Mouse (Mus musculus) heart, postnatal 0 days (tissue): ENCODE data around the gene Ccdc155. TPM values are rescaled to one million over a fixed set of nuclear protein-coding genes. Genes with fewer than 3 reads are reported as not detected.

Experiments used
- ATAC-seq: fragments of 200-750 bp; cut with Nextera tagmentation; 2 replicates; pipeline ENCODE4 v1.8.0; 2017; ENCODE audit warnings: low read depth, moderate number of reproducible peaks, moderate library complexity; ENCODE audit not compliant: insufficient read depth
- DNase-seq: peaks from one replicate; pipeline ENCODE4 v3.0.0-alpha.2; 2016; ENCODE audit warnings: low spot score
- H3K27ac ChIP-seq: fragments of 300-500 bp; sonication (generic); 2 replicates; pipeline ENCODE4 v1.5.1; 2014; ENCODE audit warnings: low read depth, mild to moderate bottlenecking
- H3K27me3 ChIP-seq: fragments of 300-500 bp; sonication (generic); 2 replicates; pipeline ENCODE4 v1.6.1; 2014; ENCODE audit warnings: low read length, mixed read lengths; ENCODE audit not compliant: control insufficient read depth, insufficient read depth
- H3K36me3 ChIP-seq: fragments of 300-500 bp; sonication (generic); replicated peaks from 2 replicates; pipeline ENCODE4 v1.6.1; 2014; ENCODE audit warnings: low read length, mixed read lengths; ENCODE audit not compliant: control insufficient read depth, insufficient read depth
- H3K4me1 ChIP-seq: fragments of 300-500 bp; sonication (generic); 2 replicates; pipeline ENCODE4 v1.6.1; 2014; ENCODE audit warnings: antibody characterized with exemption; ENCODE audit not compliant: control insufficient read depth, insufficient read depth
- H3K4me2 ChIP-seq: fragments of 300-500 bp; sonication (generic); 2 replicates; pipeline ENCODE4 v1.6.1; 2014; ENCODE audit warnings: low read depth, mild to moderate bottlenecking, low read length, moderate library complexity
- H3K4me3 ChIP-seq: fragments of 300-500 bp; sonication (generic); 2 replicates; pipeline ENCODE4 v1.5.1; 2014; ENCODE audit warnings: low read depth, low read length
- H3K9ac ChIP-seq: fragments of 300-500 bp; sonication (generic); replicated peaks from 2 replicates; pipeline ENCODE4 v1.6.1; 2014; ENCODE audit warnings: low read depth, low read length, mixed read lengths
- H3K9me3 ChIP-seq: fragments of 300-500 bp; sonication (generic); replicated peaks from 2 replicates; pipeline ENCODE4 v1.6.1; 2016; ENCODE audit warnings: low read length; ENCODE audit not compliant: control insufficient read depth
- CTCF ChIP-seq: IDR thresholded peaks from 2 replicates; pipeline ENCODE4 v1.5.1; 2016; ENCODE audit warnings: antibody characterized with exemption, control low read depth, low read depth
- EP300 ChIP-seq: IDR thresholded peaks from 2 replicates; pipeline ENCODE4 v1.6.1; 2016; ENCODE audit warnings: antibody characterized with exemption, low read depth
- WGBS: fragments of 180-500 bp; shearing (Covaris S2); extraction: QIAGEN DNeasy Blood & Tissue Kit; methylation state at CpG from one replicate; pipeline ENCODE4 v1.1.7; 2014; 5-methylcytosine and 5-hydroxymethylcytosine counted together
- polyA plus RNA-seq: library from polyadenylated mRNA; unstranded; fragments of >200 nt; fragmentation: Nextera tagmentation; extraction: Ambion mirVana; gene quantifications from 2 replicates; pipeline ENCODE4 v1.2.1, GENCODE M21; 2015
- total RNA-seq: library from RNA; depleted of rRNA; stranded (reverse); fragments of >200 nt; gene quantifications from 2 replicates; pipeline ENCODE4 v1.2.3, GENCODE M21; 2014; ENCODE audit warnings: low replicate concordance

The Ccdc155 gene
- total and polyA plus RNA-seq, 2 experiments from 2014 or later = 0.14 TPM; not detected in 1

DNA sequence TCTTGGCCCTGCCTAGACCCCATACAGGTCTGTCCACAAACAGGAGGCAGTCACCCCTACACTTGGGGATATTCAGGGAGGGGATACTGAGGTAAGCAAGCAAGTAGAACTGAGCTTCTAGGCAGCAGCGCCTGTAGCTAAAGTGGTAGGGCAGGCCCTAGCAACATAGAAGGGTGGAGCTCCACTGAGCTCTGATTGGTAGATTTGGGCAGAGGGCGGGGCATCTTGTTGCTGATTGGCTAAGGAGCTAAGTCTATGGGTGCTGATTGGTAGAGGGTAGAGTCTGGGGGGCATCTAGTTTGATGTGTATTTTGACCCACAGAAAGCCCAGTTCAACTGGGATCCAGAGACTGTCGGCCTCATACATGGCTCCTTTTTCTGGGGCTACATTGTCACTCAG is 35.2 kb downstream of the Ccdc155 start:
- H3K4me2 ChIP-seq = no peak overlapping the region
- H3K4me3 ChIP-seq = peak overlapping the region; percentile 8
- WGBS = 83% methylated on average over 3 of the region's 3 CpGs

DNA sequence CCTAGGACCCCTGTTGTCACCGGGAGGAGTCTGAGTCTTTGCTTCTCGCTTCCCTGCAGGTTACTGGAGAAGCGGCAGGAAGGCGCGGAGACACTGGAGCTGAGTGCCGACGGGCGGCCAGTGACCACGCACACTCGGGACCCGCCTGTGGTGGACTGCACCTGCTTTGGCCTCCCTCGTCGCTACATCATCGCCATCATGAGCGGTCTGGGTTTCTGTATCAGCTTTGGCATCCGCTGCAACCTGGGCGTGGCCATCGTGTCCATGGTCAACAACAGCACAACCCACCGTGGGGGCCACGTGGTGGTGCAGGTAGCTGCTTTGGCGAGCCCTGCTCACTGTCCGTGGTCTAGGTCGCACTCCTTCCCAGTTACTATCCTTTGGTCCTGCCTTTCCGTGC is 36.0 kb downstream of the Ccdc155 start:
- Histone ChIP-seq H3K27me3 (peaks cover 67% of the 10 kb centered on the region), H3K9ac (no peak overlapping the region), H3K4me1 (0 out of 2 replicates have a peak, but pooled peaks cover 6% of the 10 kb centered on the region), H3K36me3 (0 out of 2 replicates have a peak, but pooled peaks cover 3% of the 10 kb centered on the region), H3K27ac (no peak overlapping the region), H3K9me3 (peaks cover 32% of the 10 kb centered on the region), H3K4me2 (no peak overlapping the region), H3K4me3 (0 out of 2 replicates have a peak overlapping the region, but pooled peaks have one; percentile 11)
- DNase-seq = no peak
- no peak for ATAC-seq
- 7% methylated on average over 24 of the region's 24 CpGs for WGBS
- TF ChIP-seq CTCF (no peak), EP300 (no peak)

More for the DNA sequence above, 35.2 kb downstream of the Ccdc155 start:
- Histone ChIP-seq H3K9ac (no peak overlapping the region), H3K9me3 (peaks cover 32% of the 10 kb centered on the region), H3K27ac (no peak overlapping the region), H3K27me3 (peaks cover 65% of the 10 kb centered on the region), H3K4me1 (0 out of 2 replicates have a peak, but pooled peaks cover 6% of the 10 kb centered on the region), H3K36me3 (0 out of 2 replicates have a peak, but pooled peaks cover 3% of the 10 kb centered on the region)
- ATAC-seq = no peak
- no peak for DNase-seq
- TF ChIP-seq CTCF (no peak), EP300 (no peak)

DNA sequence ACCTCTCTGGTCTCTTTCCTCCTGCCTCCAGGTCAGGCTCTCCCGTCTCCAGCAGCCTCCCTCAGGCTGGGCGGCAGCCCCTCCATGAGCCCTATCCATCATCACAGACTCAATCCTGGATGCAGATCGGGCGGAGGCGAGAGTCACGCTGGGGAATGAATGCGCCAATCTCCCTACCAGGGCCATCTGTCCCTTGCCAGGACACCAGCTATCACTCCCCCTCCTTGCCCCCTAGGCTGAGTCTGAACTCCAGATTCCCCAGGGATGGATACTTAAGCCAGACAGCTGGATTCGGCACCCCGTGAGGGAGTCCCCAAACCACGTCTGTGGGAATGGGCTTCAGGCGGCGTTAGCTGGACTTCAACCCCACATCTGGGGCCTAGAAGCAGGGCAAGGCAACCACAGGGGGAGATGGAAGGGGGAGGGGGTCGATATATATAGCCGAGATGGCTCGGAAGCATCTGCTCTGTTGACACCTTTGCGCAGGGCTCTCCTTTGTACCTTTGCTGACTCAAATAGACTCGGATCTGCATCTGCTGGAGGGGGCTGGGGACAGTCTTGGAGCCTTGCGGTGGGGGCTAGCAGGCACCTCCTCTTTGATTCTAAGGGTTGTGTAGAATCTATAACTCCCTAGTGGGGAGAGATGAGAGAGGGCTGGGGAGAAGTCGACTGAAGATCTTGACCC is 36.8 kb downstream of the Ccdc155 start:
- H3K9me3 ChIP-seq = peaks cover 32% of the 10 kb centered on the region
- peaks cover 73% of the 10 kb centered on the region for H3K27me3 ChIP-seq
- no peak overlapping the region for H3K4me3 ChIP-seq
- 0 out of 2 replicates have a peak, but pooled peaks cover 3% of the 10 kb centered on the region for H3K36me3 ChIP-seq
- H3K4me1 ChIP-seq = 0 out of 2 replicates have a peak, but pooled peaks cover 6% of the 10 kb centered on the region
- no peak overlapping the region for H3K9ac ChIP-seq
- ATAC-seq = no peak
- H3K27ac ChIP-seq = no peak overlapping the region
- no peak overlapping the region for H3K4me2 ChIP-seq
- WGBS = 4% methylated on average over 19 of the region's 19 CpGs
- no peak for TF ChIP-seq EP300
- DNase-seq = no peak

DNA sequence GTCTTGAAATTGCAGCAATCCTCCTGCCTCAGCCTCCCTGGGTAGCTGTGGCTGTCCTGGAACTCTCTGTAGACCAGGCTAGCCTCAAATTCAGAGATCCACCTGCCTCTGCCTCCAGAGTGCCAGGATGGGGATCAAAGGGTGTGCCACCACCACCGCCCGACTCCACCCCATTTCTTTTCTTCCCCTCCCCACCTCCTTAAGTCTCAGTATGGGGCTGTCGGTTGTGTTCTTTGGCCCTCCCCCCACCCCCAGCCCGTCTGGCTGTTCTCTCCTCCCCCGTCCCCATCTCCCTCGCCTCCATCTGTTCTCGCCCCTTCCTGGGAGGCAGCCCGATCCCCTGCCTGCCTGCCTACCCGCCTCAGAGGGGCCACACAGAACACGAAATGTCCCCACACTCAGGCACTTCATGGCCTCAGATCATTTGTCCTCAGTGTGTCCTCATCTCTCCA is 37.7 kb downstream of the Ccdc155 start:
- Histone ChIP-seq H3K9me3 (peaks cover 31% of the 10 kb centered on the region), H3K4me1 (0 out of 2 replicates have a peak, but pooled peaks cover 6% of the 10 kb centered on the region), H3K4me3 (no peak overlapping the region), H3K36me3 (0 out of 2 replicates have a peak, but pooled peaks cover 3% of the 10 kb centered on the region), H3K27me3 (peaks cover 76% of the 10 kb centered on the region), H3K9ac (no peak overlapping the region), H3K27ac (no peak overlapping the region), H3K4me2 (no peak overlapping the region)
- TF ChIP-seq EP300 (no peak), CTCF (no peak)
- WGBS = 20% methylated on average over 10 of the region's 10 CpGs
- DNase-seq = no peak
- ATAC-seq = no peak

DNA sequence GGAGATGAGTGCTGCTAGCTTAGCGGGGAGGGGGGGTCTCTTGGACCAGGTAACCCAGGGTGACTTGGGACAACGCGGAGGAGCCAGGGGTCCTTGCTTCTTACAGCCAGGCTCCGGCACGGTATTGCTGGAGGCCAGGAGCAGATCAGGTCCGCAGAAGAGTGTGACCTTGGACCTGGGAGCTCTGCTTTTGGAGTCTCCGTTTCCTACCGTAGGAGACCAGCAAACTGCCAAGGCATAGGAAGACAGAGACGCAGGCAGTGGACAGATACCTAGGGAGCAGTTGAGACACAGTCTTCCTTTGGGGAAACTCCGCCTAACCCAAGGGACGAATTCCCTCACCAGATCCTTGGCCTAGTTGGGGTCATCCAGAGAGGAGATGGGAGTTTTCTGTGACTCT is 39.0 kb downstream of the Ccdc155 start:
- Histone ChIP-seq H3K4me1 (0 out of 2 replicates have a peak, but pooled peaks cover 6% of the 10 kb centered on the region), H3K4me2 (no peak overlapping the region), H3K36me3 (0 out of 2 replicates have a peak, but pooled peaks cover 3% of the 10 kb centered on the region), H3K27ac (no peak overlapping the region), H3K9ac (no peak overlapping the region), H3K4me3 (no peak overlapping the region), H3K9me3 (peaks cover 23% of the 10 kb centered on the region), H3K27me3 (peaks cover 73% of the 10 kb centered on the region)
- no peak for ATAC-seq
- TF ChIP-seq CTCF (no peak), EP300 (no peak)
- no peak for DNase-seq
- WGBS = 58% methylated on average over 11 of the region's 11 CpGs
